Mouse (Mus musculus): Measurements from ENCODE around the gene Mettl7a2. TPM values are rescaled to one million over a fixed set of nuclear protein-coding genes. Genes with fewer than 3 reads are reported as not detected.

Mettl7a2 gene
- 1.7 and 2.5 TPM in 2 replicates for polyA plus RNA-seq (2012)

GRCm38 (mm10) chr15:100352711-100353250, at the start of gene Mettl7a2, which contains the start of gene Methig1:
TSS of gene Mettl7a2 (plus strand) at chr15:100353200.
TSS of gene Methig1 (plus strand) at chr15:100353149.
- no peak for TF ChIP-seq GATA1 (IDR thresholded peaks at IDR 0.05; ENCODE audit: low read length)

GRCm38 (mm10) chr15:100303428-100304018, 49.5 kb upstream of the Mettl7a2 start:
- TF ChIP-seq GATA1 (IDR thresholded peaks at IDR 0.05; ENCODE audit: low read length), result no peak

GRCm38 (mm10) chr15:100304019-100304991, 48.7 kb upstream of the Mettl7a2 start, which contains the start of gene Mettl7a1:
TSS of gene Mettl7a1 (plus strand) at chr15:100304140.
- TF ChIP-seq GATA1 (IDR thresholded peaks at IDR 0.05; ENCODE audit: low read length), result no peak

- no peak for TF ChIP-seq GATA1 (IDR thresholded peaks at IDR 0.05; ENCODE audit: low read length)
Measured at GRCm38 (mm10) chr15:100306201-100306600, 46.8 kb upstream of the Mettl7a2 start.

- no peak for TF ChIP-seq GATA1 (IDR thresholded peaks at IDR 0.05; ENCODE audit: low read length)
Measured at GRCm38 (mm10) chr15:100312346-100312745, 40.7 kb upstream of the Mettl7a2 start.

GRCm38 (mm10) chr15:100314448-100315145, 38.4 kb upstream of the Mettl7a2 start:
- no peak for TF ChIP-seq GATA1 (IDR thresholded peaks at IDR 0.05; ENCODE audit: low read length)

- TF ChIP-seq GATA1 (IDR thresholded peaks at IDR 0.05; ENCODE audit: low read length), result no peak
Measured at GRCm38 (mm10) chr15:100319884-100320283, 33.1 kb upstream of the Mettl7a2 start.

GRCm38 (mm10) chr15:100320295-100320905, 32.6 kb upstream of the Mettl7a2 start:
- no peak for TF ChIP-seq GATA1 (IDR thresholded peaks at IDR 0.05; ENCODE audit: low read length)

- TF ChIP-seq GATA1 (IDR thresholded peaks at IDR 0.05; ENCODE audit: low read length), result no peak
Measured at GRCm38 (mm10) chr15:100321134-100321533, 31.9 kb upstream of the Mettl7a2 start.

GRCm38 (mm10) chr15:100324021-100324591, 28.9 kb upstream of the Mettl7a2 start:
- no peak for TF ChIP-seq GATA1 (IDR thresholded peaks at IDR 0.05; ENCODE audit: low read length)

- no peak for TF ChIP-seq GATA1 (IDR thresholded peaks at IDR 0.05; ENCODE audit: low read length)
Measured at GRCm38 (mm10) chr15:100325235-100325634, 27.8 kb upstream of the Mettl7a2 start.

GRCm38 (mm10) chr15:100330739-100331138, 22.3 kb upstream of the Mettl7a2 start:
- no peak for TF ChIP-seq GATA1 (IDR thresholded peaks at IDR 0.05; ENCODE audit: low read length)

GRCm38 (mm10) chr15:100334629-100335028, 18.4 kb upstream of the Mettl7a2 start, which contains the start of gene Mettl7a3:
TSS of gene Mettl7a3 (plus strand) at chr15:100334929.
- no peak for TF ChIP-seq GATA1 (IDR thresholded peaks at IDR 0.05; ENCODE audit: low read length)

GRCm38 (mm10) chr15:100345484-100345883, 7.5 kb upstream of the Mettl7a2 start:
- no peak for TF ChIP-seq GATA1 (IDR thresholded peaks at IDR 0.05; ENCODE audit: low read length)

- TF ChIP-seq GATA1 (IDR thresholded peaks at IDR 0.05; ENCODE audit: low read length), result no peak
Measured at GRCm38 (mm10) chr15:100346761-100347160, 6.2 kb upstream of the Mettl7a2 start.

Measured in G1E-ER4 (cell line).